Mouse (Mus musculus) liver, embryonic 12.5 days (tissue): Measurements from ENCODE around the gene Retreg3. TPM values are rescaled to one million over a fixed set of nuclear protein-coding genes. Genes with fewer than 3 reads are reported as not detected.

Source experiments
- ATAC-seq: fragments of 200-750 bp; cut with Nextera tagmentation; 2 replicates; pipeline ENCODE4 v1.8.0; 2017; ENCODE audit warnings: moderate number of reproducible peaks, mild to moderate bottlenecking, moderate library complexity
- H3K27ac ChIP-seq: fragments of 300-500 bp; sonication (generic); 2 replicates; pipeline ENCODE4 v1.5.1; 2016; ENCODE audit warnings: mild to moderate bottlenecking
- H3K27me3 ChIP-seq: fragments of 300-500 bp; sonication (generic); replicated peaks from 2 replicates; pipeline ENCODE4 v1.6.1; 2016; ENCODE audit warnings: mild to moderate bottlenecking, moderate library complexity
- H3K36me3 ChIP-seq: fragments of 300-500 bp; sonication (generic); 2 replicates; pipeline ENCODE4 v1.6.1; 2016; ENCODE audit warnings: mild to moderate bottlenecking, moderate library complexity
- H3K4me1 ChIP-seq: fragments of 300-500 bp; sonication (generic); 2 replicates; pipeline ENCODE4 v1.6.1; 2016
- H3K4me2 ChIP-seq: fragments of 300-500 bp; sonication (generic); 2 replicates; pipeline ENCODE4 v1.6.1; 2016; ENCODE audit warnings: mild to moderate bottlenecking, moderate library complexity
- H3K4me3 ChIP-seq: fragments of 300-500 bp; sonication (generic); 2 replicates; pipeline ENCODE4 v1.5.1; 2016; ENCODE audit warnings: mild to moderate bottlenecking, moderate library complexity
- H3K9ac ChIP-seq: fragments of 300-500 bp; sonication (generic); 2 replicates; pipeline ENCODE4 v1.6.1; 2016; ENCODE audit warnings: mild to moderate bottlenecking, moderate library complexity
- H3K9me3 ChIP-seq: fragments of 300-500 bp; sonication (generic); replicated peaks from 2 replicates; pipeline ENCODE4 v1.6.1; 2016; ENCODE audit warnings: mild to moderate bottlenecking, moderate library complexity
- WGBS: fragments of 180-500 bp; shearing (Covaris S2); methylation state at CpG from one replicate; pipeline ENCODE4 v1.1.7; 2016; ENCODE audit not compliant: insufficient replicate concordance; 5-methylcytosine and 5-hydroxymethylcytosine counted together
- polyA plus RNA-seq: library from polyadenylated mRNA; unstranded; fragments of >200 nt; fragmentation: Nextera tagmentation; extraction: Ambion mirVana; gene quantifications from 2 replicates; pipeline ENCODE4 v1.2.1, GENCODE M21; 2016

Retreg3 gene
- polyA plus RNA-seq, 1 experiment from 2014 or later: 12.7 TPM

DNA sequence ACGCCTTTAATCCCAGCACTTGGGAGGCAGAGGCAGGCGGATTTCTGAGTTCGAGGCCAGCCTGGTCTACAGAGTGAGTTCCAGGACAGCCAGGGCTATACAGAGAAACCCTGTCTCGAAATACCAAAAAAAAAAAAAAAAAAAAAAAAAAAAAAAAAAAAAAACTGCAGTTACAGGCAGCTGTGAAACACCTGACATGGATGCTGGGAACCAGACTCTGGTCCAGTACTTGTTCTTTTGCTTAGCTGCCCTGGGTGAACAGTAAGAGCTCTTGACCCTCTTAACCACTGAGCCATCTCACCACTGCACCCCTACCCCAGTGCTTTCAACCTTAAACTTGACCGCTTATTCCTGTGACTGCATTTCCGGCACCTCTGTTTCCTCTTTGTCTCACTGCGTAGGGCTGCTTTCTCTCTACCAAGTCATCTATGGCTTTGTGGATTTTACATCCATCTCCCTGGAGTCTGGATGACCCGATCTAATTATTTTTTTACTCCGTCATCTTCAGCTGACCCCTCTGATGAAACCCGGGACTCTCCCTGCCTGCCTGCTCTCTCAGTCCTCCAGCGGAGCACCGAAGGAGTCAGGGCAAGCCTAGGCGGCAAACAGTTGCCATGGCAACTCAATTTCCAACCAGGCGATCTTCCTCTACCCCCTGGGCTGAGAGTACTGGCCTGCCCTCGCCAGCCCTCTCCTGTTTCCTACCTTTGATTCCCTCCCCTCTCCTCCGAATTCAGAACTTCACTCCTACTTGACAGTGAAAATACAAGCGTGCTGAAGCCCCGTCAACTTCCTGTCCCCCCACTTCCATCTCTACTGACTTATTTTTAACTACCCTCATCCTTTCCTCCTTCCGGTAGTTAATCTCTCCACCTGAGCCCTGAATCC, 23.9 kb upstream of the Retreg3 start:
- Histone ChIP-seq H3K27me3 (peaks cover 48% of the 10 kb centered on the region), H3K9ac (no peak overlapping the region), H3K27ac (no peak overlapping the region), H3K4me2 (peak overlapping the region; percentile 56), H3K4me3 (peak overlapping the region; percentile 32), H3K36me3 (no peaks in the 10 kb centered on the region), H3K4me1 (0 out of 2 replicates have a peak, but pooled peaks cover 4% of the 10 kb centered on the region), H3K9me3 (no peaks in the 10 kb centered on the region)
- 13% methylated on average over 19 of the region's 19 CpGs for WGBS
- ATAC-seq: no peak

DNA sequence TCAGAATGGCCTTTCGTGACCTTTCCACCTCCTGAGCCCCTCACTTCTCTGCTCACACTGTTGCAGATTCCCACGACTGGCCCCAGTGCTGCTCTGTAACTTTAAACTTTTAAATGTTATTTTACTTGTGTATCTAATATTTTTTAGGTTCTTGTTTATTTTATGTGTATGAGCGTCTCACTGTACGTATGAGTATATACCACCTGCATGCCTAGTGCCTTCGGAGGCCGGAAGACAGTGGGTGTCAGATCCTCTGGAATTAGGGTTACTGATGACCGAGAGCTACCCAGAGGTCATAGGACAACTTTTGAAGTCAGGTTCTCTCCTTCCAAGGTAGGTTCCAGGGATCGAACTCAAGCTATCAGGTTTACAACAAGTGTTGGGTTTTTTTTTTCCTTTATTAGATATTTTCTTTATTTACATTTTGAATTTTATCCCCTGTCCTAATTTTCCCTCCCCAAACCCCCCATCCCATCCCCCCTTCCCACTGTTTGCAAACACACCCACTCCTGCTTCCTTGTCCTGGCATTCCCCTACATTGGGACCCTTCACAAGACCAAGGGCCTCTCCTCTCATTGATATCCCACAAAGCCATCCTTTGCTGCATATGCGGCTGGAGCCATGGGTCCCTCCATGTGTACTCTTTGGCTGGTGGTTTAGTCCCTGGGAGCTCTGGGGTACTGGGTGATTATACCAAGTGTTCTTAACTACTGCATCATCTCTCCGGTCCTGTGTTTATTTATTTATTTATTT, 22.7 kb upstream of the Retreg3 start:
- ATAC-seq: no peak
- Histone ChIP-seq H3K9me3 (no peaks in the 10 kb centered on the region), H3K4me3 (no peak overlapping the region), H3K9ac (no peak overlapping the region), H3K4me2 (no peak overlapping the region), H3K36me3 (no peaks in the 10 kb centered on the region), H3K27me3 (peaks cover 56% of the 10 kb centered on the region), H3K4me1 (0 out of 2 replicates have a peak, but pooled peaks cover 5% of the 10 kb centered on the region), H3K27ac (no peak overlapping the region)
- WGBS: 79% methylated on average over 10 of the region's 10 CpGs

DNA sequence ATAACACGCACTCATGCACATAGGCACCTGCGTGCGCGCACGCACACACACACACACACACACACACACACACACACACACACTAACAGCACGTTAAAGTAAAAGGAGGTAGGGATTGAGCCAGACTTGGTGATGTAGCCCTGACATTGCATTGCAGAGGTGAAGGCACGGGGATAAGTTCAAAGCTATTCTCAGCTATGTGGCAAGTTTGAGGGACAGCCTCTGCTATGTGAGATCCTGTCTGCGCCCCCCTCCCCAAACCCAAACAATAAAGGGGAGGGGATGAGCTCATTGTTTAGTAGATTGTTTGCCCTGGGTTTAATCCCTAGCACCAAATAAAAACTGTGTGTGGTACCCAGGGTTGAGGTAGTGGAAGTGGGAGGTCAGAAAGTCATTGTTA, 21.4 kb upstream of the Retreg3 start:
- H3K9me3 ChIP-seq: no peaks in the 10 kb centered on the region
- no peak overlapping the region for H3K4me3 ChIP-seq
- 0 out of 2 replicates have a peak, but pooled peaks cover 5% of the 10 kb centered on the region for H3K4me1 ChIP-seq
- H3K36me3 ChIP-seq: no peaks in the 10 kb centered on the region
- 71% methylated on average over 8 of the region's 8 CpGs for WGBS
- no peak overlapping the region for H3K4me2 ChIP-seq
- ATAC-seq: no peak
- peaks cover 59% of the 10 kb centered on the region for H3K27me3 ChIP-seq
- no peak overlapping the region for H3K9ac ChIP-seq
- no peak overlapping the region for H3K27ac ChIP-seq

DNA sequence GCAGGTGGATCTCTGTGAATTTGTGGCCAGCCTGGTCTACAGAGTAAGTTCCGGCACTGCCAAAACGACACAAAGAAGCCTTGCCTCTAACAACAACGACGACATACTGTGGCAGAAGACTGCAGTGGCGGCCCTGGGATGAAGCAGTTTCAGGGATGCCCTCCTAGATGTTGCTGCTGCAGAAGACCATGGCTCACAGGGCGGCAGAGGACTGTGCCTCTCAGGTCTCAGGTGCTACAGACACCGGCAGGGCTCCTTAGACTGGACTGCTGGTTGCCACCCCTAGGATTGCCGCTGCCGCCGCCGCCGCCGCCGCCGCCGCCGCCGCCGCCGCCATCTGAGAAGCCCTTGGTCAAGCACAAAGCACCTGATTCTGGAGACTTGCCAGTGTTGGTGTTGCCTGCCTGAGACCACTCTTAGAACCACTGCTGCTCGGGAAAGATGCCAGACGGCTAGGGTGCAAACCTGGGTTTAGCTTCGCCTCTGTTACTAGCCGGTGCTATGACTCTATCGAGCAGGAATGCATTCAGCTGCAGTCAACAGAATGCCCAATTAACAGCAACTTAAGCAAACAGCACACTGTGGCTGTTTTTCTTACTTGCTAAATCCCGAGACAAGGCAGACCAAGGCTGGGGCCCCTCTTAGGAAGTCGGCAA, 20.6 kb upstream of the Retreg3 start:
- ATAC-seq: no peak
- peaks cover 59% of the 10 kb centered on the region for H3K27me3 ChIP-seq
- no peaks in the 10 kb centered on the region for H3K36me3 ChIP-seq
- 0 out of 2 replicates have a peak overlapping the region, but pooled peaks have one; percentile 1 for H3K9ac ChIP-seq
- peak overlapping the region; percentile 40 for H3K4me2 ChIP-seq
- H3K27ac ChIP-seq: no peak overlapping the region
- H3K4me1 ChIP-seq: 0 out of 2 replicates have a peak, but pooled peaks cover 5% of the 10 kb centered on the region
- H3K9me3 ChIP-seq: no peaks in the 10 kb centered on the region
- peak overlapping the region; percentile 8; the same call in 1 of the 2 replicates for H3K4me3 ChIP-seq
- WGBS: 26% methylated on average over 27 of the region's 27 CpGs

DNA sequence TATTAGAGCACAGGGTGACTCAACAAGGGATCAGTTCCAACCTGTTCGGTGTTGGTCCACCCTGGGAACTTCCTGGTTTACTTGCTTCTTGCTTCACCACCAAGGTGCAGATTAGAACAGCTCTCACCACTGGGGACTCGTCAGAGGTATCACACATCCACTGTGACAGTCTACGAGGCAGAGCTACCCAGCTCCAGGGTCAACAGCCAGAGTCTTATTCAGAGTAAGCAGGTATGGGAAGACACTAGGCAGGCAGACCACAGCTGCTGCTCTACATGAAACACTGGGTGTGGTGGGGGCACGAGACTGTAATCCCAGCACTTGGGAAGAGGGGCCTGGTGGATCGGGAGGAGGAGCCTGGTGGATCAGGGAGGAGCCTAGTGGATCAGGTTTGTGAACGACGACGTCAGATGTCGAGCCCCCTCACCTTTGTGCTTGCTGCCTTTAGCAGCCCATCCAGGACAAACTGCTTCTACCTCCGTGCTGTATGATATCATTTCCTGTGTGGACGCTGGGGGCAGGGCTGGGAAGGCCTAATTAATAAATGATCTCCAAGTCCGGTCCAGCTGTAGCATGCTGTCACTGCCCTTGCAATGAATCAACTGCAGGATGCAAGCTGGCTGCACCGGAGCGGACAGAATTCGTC, 19.0 kb upstream of the Retreg3 start:
- H3K27me3 ChIP-seq: peaks cover 59% of the 10 kb centered on the region
- peak overlapping the region; percentile 21 for H3K4me2 ChIP-seq
- WGBS: 29% methylated on average over 15 of the region's 15 CpGs

DNA sequence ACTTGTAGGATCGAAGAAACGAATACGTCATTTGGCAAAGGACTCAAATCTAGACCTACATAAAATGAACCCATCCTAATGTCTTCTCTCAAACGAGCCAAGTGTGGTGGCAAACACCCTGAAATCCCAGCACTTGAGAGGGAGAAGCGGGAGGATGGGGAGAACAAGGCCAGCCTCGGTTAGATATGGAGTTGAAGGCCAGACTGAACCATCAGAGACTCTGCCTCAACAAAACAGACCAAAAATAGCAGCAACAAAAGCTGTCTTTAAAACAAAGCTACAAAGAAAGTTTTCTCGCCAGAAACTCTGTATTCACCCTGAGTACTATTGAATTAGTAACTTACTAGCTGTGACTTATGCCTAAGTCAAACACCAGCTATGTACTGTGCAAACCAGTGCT, 17.3 kb upstream of the Retreg3 start:
- 0 out of 2 replicates have a peak, but pooled peaks cover 5% of the 10 kb centered on the region for H3K4me1 ChIP-seq
- 69% methylated on average over 7 of the region's 7 CpGs for WGBS
- peaks cover 48% of the 10 kb centered on the region for H3K27me3 ChIP-seq
- H3K27ac ChIP-seq: no peak overlapping the region
- H3K9me3 ChIP-seq: no peaks in the 10 kb centered on the region
- no peak overlapping the region for H3K4me3 ChIP-seq
- no peaks in the 10 kb centered on the region for H3K36me3 ChIP-seq
- H3K4me2 ChIP-seq: no peak overlapping the region
- no peak overlapping the region for H3K9ac ChIP-seq
- ATAC-seq: no peak

More for the DNA sequence above, 19.0 kb upstream of the Retreg3 start:
- no peaks in the 10 kb centered on the region for H3K9me3 ChIP-seq
- no peak overlapping the region for H3K9ac ChIP-seq
- no peak for ATAC-seq
- 0 out of 2 replicates have a peak, but pooled peaks cover 5% of the 10 kb centered on the region for H3K4me1 ChIP-seq
- no peak overlapping the region for H3K4me3 ChIP-seq
- H3K36me3 ChIP-seq: no peaks in the 10 kb centered on the region
- H3K27ac ChIP-seq: no peak overlapping the region

DNA sequence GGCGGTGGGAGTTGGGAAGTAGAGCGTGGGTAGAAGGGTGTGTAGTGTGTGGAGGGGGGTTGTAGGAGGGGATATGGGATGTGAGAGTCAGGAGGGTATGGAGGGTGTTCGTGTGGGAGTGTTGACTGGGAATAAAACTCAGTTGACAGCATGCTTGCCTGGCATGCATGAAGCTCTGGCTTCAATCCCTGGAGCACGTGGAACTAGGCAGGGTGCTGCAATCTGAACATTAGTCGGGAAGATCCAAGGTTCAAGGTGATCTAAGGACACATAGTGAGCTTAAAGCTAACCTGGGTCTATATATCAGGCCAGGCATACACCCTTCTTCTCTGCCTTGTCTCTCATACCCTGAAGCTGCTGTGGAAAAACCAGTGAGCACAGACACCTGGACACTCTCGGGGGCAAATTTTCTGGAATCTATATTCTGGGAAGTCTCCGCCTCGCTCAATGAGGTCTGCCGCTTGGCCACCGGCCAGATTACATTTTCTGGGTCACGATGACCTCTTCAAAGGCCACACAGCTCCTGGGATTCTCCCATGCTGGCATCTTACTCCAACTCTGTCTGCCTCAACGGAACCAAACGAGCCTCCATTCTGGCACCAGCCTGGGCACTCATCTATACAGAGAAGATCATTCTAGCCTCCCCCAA, 14.6 kb upstream of the Retreg3 start:
- 68% methylated on average over 13 of the region's 13 CpGs for WGBS
- no peak overlapping the region for H3K27ac ChIP-seq
- no peak for ATAC-seq

DNA sequence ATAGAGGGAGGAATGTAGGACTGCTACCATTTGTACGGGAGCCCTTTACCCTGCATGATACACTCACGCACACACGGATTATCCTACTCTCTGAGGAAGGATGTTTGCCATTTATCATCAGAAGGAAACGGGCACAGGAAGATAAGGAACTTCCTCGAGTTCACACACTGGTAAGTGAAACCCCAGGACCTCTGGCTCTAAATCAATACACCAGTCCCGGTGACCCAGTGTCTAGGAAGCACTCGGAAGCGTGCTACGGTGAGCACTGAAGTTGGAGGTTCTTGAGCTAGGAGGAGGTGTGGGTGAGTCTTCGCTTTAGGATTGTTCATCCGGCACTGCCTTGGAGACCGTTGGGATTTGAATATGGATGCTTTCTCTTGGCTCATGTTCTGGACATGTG, 13.3 kb upstream of the Retreg3 start:
- H3K9ac ChIP-seq: no peak overlapping the region
- no peaks in the 10 kb centered on the region for H3K9me3 ChIP-seq
- H3K36me3 ChIP-seq: no peaks in the 10 kb centered on the region
- H3K4me3 ChIP-seq: no peak overlapping the region
- H3K4me2 ChIP-seq: no peak overlapping the region
- no peak for ATAC-seq
- H3K4me1 ChIP-seq: peaks cover 18% of the 10 kb centered on the region
- H3K27ac ChIP-seq: no peak overlapping the region
- WGBS: 29% methylated on average over 12 of the region's 12 CpGs
- peaks cover 18% of the 10 kb centered on the region; the same call in 1 of the 2 replicates for H3K27me3 ChIP-seq

More for the DNA sequence above, 14.6 kb upstream of the Retreg3 start:
- Histone ChIP-seq H3K9me3 (no peaks in the 10 kb centered on the region), H3K4me1 (peaks cover 23% of the 10 kb centered on the region), H3K9ac (no peak overlapping the region), H3K36me3 (no peaks in the 10 kb centered on the region), H3K4me3 (no peak overlapping the region), H3K4me2 (no peak overlapping the region), H3K27me3 (peaks cover 23% of the 10 kb centered on the region)

DNA sequence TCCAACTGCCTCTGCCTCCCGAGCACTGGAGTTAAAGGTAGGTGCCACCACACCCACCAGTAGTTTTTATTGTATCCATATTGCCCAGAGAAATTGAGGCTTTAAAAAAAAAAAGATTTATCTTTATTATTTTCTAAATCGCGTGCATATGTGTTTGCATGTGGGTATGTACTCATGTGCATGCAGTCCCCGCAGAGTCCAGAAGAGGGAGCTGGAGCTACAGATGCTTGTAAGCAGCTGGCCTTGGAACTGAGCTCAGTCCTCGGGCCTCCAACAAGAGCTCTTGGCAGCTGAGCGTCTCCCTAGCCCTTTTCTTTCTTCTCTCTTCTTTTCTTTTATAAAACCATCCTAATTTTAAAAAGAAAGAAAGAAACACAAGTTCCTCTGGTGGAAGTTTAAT, 12.0 kb upstream of the Retreg3 start:
- Histone ChIP-seq H3K4me3 (no peak overlapping the region), H3K9ac (no peak overlapping the region), H3K9me3 (0 out of 2 replicates have a peak, but pooled peaks cover 5% of the 10 kb centered on the region), H3K27me3 (peaks cover 12% of the 10 kb centered on the region; the same call in 1 of the 2 replicates), H3K4me1 (peaks cover 18% of the 10 kb centered on the region), H3K36me3 (peaks cover 6% of the 10 kb centered on the region), H3K27ac (no peak overlapping the region), H3K4me2 (no peak overlapping the region)
- 73% methylated on average over 6 of the region's 6 CpGs for WGBS
- no peak for ATAC-seq

DNA sequence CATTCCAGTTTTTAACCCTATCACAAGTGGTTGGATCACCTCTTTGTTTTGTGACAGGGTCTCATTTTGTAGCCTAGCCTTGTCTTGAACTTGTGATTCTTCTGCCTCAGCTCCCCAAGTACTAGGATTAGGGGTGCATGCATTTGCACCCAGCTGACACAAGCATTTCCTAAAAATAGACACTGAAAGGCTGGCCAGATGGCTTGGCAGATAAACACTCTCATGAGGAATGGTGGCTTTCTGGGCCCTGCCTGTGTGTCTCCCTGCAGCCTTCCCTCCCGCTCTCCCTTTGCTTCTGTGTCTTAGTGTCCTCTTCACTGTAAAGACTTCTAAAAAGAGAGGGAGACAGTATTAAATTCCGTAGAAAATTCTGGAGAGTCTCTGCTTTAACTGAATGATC, 11.5 kb upstream of the Retreg3 start:
- 0 out of 2 replicates have a peak, but pooled peaks cover 5% of the 10 kb centered on the region for H3K9me3 ChIP-seq
- peaks cover 11% of the 10 kb centered on the region for H3K36me3 ChIP-seq
- WGBS: 60% methylated on average over 2 of the region's 2 CpGs
- no peak for ATAC-seq
- peaks cover 18% of the 10 kb centered on the region for H3K4me1 ChIP-seq
- H3K27me3 ChIP-seq: peaks cover 12% of the 10 kb centered on the region; the same call in 1 of the 2 replicates
- no peak overlapping the region for H3K27ac ChIP-seq
- H3K4me2 ChIP-seq: no peak overlapping the region
- no peak overlapping the region for H3K4me3 ChIP-seq
- H3K9ac ChIP-seq: no peak overlapping the region
